Mouse (Mus musculus) intestine, postnatal 0 days (tissue): ENCODE results near the gene Olfm3. TPM values are rescaled to one million over a fixed set of nuclear protein-coding genes. Genes with fewer than 3 reads are reported as not detected.

ENCODE experiments used
- ATAC-seq: fragments of 200-750 bp; cut with Nextera tagmentation; 2 replicates; pipeline ENCODE4 v1.8.0; 2017; ENCODE audit warnings: mild to moderate bottlenecking, moderate TSS enrichment, moderate library complexity
- H3K27ac ChIP-seq: fragments of 300-500 bp; sonication (generic); 2 replicates; pipeline ENCODE4 v1.5.1; 2014; ENCODE audit warnings: mild to moderate bottlenecking, low read depth, low read length, moderate library complexity
- H3K27me3 ChIP-seq: fragments of 300-500 bp; sonication (generic); replicated peaks from 2 replicates; pipeline ENCODE4 v1.6.1; 2014; ENCODE audit warnings: low read length, mixed read lengths; ENCODE audit not compliant: control insufficient read depth, insufficient read depth
- H3K36me3 ChIP-seq: fragments of 300-500 bp; sonication (generic); 2 replicates; pipeline ENCODE4 v1.6.1; 2014; ENCODE audit warnings: mild to moderate bottlenecking, moderate library complexity; ENCODE audit not compliant: control insufficient read depth, insufficient read depth
- H3K4me1 ChIP-seq: fragments of 300-500 bp; sonication (generic); replicated peaks from 2 replicates; pipeline ENCODE4 v1.6.1; 2014; ENCODE audit warnings: antibody characterized with exemption, low read length, mixed read lengths; ENCODE audit not compliant: control insufficient read depth, insufficient read depth
- H3K4me2 ChIP-seq: fragments of 300-500 bp; sonication (generic); replicated peaks from 2 replicates; pipeline ENCODE4 v1.6.1; 2014; ENCODE audit warnings: low read depth, mild to moderate bottlenecking, moderate library complexity
- H3K4me3 ChIP-seq: fragments of 300-500 bp; sonication (generic); 2 replicates; pipeline ENCODE4 v1.5.1; 2014; ENCODE audit warnings: low read depth, low read length
- H3K9ac ChIP-seq: fragments of 300-500 bp; sonication (generic); 2 replicates; pipeline ENCODE4 v1.6.1; 2014; ENCODE audit warnings: mild to moderate bottlenecking, low read depth, low read length
- H3K9me3 ChIP-seq: fragments of 300-500 bp; sonication (generic); 2 replicates; pipeline ENCODE4 v1.6.1; 2016; ENCODE audit warnings: mixed run types; ENCODE audit not compliant: control insufficient read depth
- CTCF ChIP-seq: sonication (generic); IDR thresholded peaks from 2 replicates; pipeline ENCODE4 v1.5.1; 2016; ENCODE audit warnings: low read depth, mild to moderate bottlenecking, control low read depth, antibody characterized with exemption, moderate library complexity
- WGBS: fragments of 180-500 bp; shearing (Covaris S2); extraction: QIAGEN DNeasy Blood & Tissue Kit; methylation state at CpG from one replicate; pipeline ENCODE4 v1.1.7; 2014; 5-methylcytosine and 5-hydroxymethylcytosine counted together
- polyA plus RNA-seq: library from polyadenylated mRNA; unstranded; fragments of >200 nt; fragmentation: Nextera tagmentation; extraction: Ambion mirVana; gene quantifications from 2 replicates; pipeline ENCODE4 v1.2.1, GENCODE M21; 2015

The Olfm3 gene
- polyA plus RNA-seq, 1 experiment from 2014 or later, result not detected

- no peak overlapping the region for H3K27ac ChIP-seq
- no peak for ATAC-seq
- H3K4me2 ChIP-seq, result no peak overlapping the region
- no peak for TF ChIP-seq CTCF
- H3K4me1 ChIP-seq, result 0 out of 2 replicates have a peak, but pooled peaks cover 4% of the 10 kb centered on the region
- no peaks in the 10 kb centered on the region for H3K27me3 ChIP-seq
- H3K9ac ChIP-seq, result no peak overlapping the region
- no peaks in the 10 kb centered on the region for H3K9me3 ChIP-seq
- H3K4me3 ChIP-seq, result no peak overlapping the region
- no peaks in the 10 kb centered on the region for H3K36me3 ChIP-seq
Measured at GRCm38 (mm10) chr3:115082947-115083346, 179.1 kb downstream of the Olfm3 start.

- H3K9ac ChIP-seq, result no peak overlapping the region
- ATAC-seq, result no peak
- WGBS, result 88% methylated on average over 3 of the region's 3 CpGs
Measured at GRCm38 (mm10) chr3:115088281-115088680, 184.4 kb downstream of the Olfm3 start.

GRCm38 (mm10) chr3:115090670-115091069, 186.8 kb downstream of the Olfm3 start:
- no peaks in the 10 kb centered on the region for H3K36me3 ChIP-seq
- H3K9ac ChIP-seq, result no peak overlapping the region
- no peaks in the 10 kb centered on the region for H3K4me1 ChIP-seq
- no peak for TF ChIP-seq CTCF
- H3K27me3 ChIP-seq, result no peaks in the 10 kb centered on the region
- no peak overlapping the region for H3K4me3 ChIP-seq
- ATAC-seq, result no peak
- WGBS, result 55% methylated on average over 2 of the region's 2 CpGs
- H3K4me2 ChIP-seq, result no peak overlapping the region
- no peak overlapping the region for H3K27ac ChIP-seq
- no peaks in the 10 kb centered on the region for H3K9me3 ChIP-seq

More at GRCm38 (mm10) chr3:115088281-115088680, 184.4 kb downstream of the Olfm3 start:
- Histone ChIP-seq H3K9me3 (no peaks in the 10 kb centered on the region), H3K27me3 (no peaks in the 10 kb centered on the region), H3K27ac (no peak overlapping the region), H3K4me1 (no peaks in the 10 kb centered on the region), H3K36me3 (no peaks in the 10 kb centered on the region), H3K4me2 (no peak overlapping the region), H3K4me3 (no peak overlapping the region)
- no peak for TF ChIP-seq CTCF

GRCm38 (mm10) chr3:115095496-115095895, 191.6 kb downstream of the Olfm3 start:
- no peak for TF ChIP-seq CTCF
- no peak overlapping the region for H3K4me3 ChIP-seq
- no peaks in the 10 kb centered on the region for H3K4me1 ChIP-seq
- no peak overlapping the region for H3K27ac ChIP-seq
- no peaks in the 10 kb centered on the region for H3K27me3 ChIP-seq
- H3K4me2 ChIP-seq, result no peak overlapping the region
- no peak overlapping the region for H3K9ac ChIP-seq
- no peaks in the 10 kb centered on the region for H3K9me3 ChIP-seq
- no peaks in the 10 kb centered on the region for H3K36me3 ChIP-seq
- WGBS, result 77% methylated on average over 3 of the region's 3 CpGs
- ATAC-seq, result no peak

GRCm38 (mm10) chr3:115099590-115099989, 195.7 kb downstream of the Olfm3 start:
- Histone ChIP-seq H3K9ac (no peak overlapping the region), H3K27ac (no peak overlapping the region), H3K27me3 (no peaks in the 10 kb centered on the region), H3K9me3 (no peaks in the 10 kb centered on the region), H3K36me3 (no peaks in the 10 kb centered on the region), H3K4me1 (no peaks in the 10 kb centered on the region), H3K4me2 (no peak overlapping the region), H3K4me3 (no peak overlapping the region)
- no peak for TF ChIP-seq CTCF
- WGBS, result 88% methylated on average over 1 of the region's 1 CpGs
- ATAC-seq, result no peak

- WGBS, result 85% methylated on average over 2 of the region's 2 CpGs
Measured at GRCm38 (mm10) chr3:115104155-115104801, 200.4 kb downstream of the Olfm3 start.

More at GRCm38 (mm10) chr3:115104155-115104801, 200.4 kb downstream of the Olfm3 start:
- no peak overlapping the region for H3K27ac ChIP-seq
- no peaks in the 10 kb centered on the region for H3K27me3 ChIP-seq
- no peaks in the 10 kb centered on the region for H3K36me3 ChIP-seq
- no peak overlapping the region for H3K4me3 ChIP-seq
- H3K9ac ChIP-seq, result no peak overlapping the region
- no peaks in the 10 kb centered on the region for H3K9me3 ChIP-seq
- ATAC-seq, result no peak
- no peak overlapping the region for H3K4me2 ChIP-seq
- no peak for TF ChIP-seq CTCF
- no peaks in the 10 kb centered on the region for H3K4me1 ChIP-seq
